Mouse (Mus musculus) mouse embryonic stem cell (cell line): ENCODE measurements at regions not wholly inside any gene's neighbourhood (a gene's known extent, or its start where the extent isn't known, plus 50 kb on each side); places are given as distances from the start of the nearest gene placed in this dataset.

Experiments used
- in situ Hi-C, 2 experiments: fragments of 300-500 bp; cut with MboI; formaldehyde crosslinking; loops; 1 replicate in 1 of 2; 3 replicates in 1 of 2; pipeline ENCODE4 v1.14.3; 2019 to 2020; ENCODE audit warnings: low sequenced_read_pairs in 2 of 2, low pct_unique_long_range_greater_than_20kb in 1 of 2, mixed read lengths in 1 of 2; ENCODE audit not compliant: unreplicated experiment in 1 of 2

GRCm38 (mm10) chr11:111658362-111659309 lies 592.7 kb downstream of the Kcnj2 start:
- in situ Hi-C loops = no loop called here

GRCm38 (mm10) chr11:111663269-111663668 lies 597.3 kb downstream of the Kcnj2 start:
- in situ Hi-C loops = no loop called here

- in situ Hi-C loops = no loop called here
These were observed 600.4 kb downstream of the Kcnj2 start for GRCm38 (mm10) chr11:111666336-111666735.

- in situ Hi-C loops = no loop called here
These were observed 605.9 kb downstream of the Kcnj2 start for GRCm38 (mm10) chr11:111671865-111672264.

GRCm38 (mm10) chr11:111675673-111676072 lies 609.7 kb downstream of the Kcnj2 start:
- in situ Hi-C loops = no loop called here

- in situ Hi-C loops = no loop called here
These were observed 616.4 kb downstream of the Kcnj2 start for GRCm38 (mm10) chr11:111682341-111682740.

- in situ Hi-C loops = no loop called here
These were observed 617.9 kb downstream of the Kcnj2 start for GRCm38 (mm10) chr11:111683909-111684308.

- in situ Hi-C loops = no loop called here
These were observed 621.8 kb downstream of the Kcnj2 start for GRCm38 (mm10) chr11:111687769-111688168.

- in situ Hi-C loops = no loop called here
These were observed 622.4 kb downstream of the Kcnj2 start for GRCm38 (mm10) chr11:111688186-111688860.

GRCm38 (mm10) chr11:111689899-111690298 lies 623.9 kb downstream of the Kcnj2 start:
- in situ Hi-C loops = no loop called here

- in situ Hi-C loops = no loop called here
These were observed 625.5 kb downstream of the Kcnj2 start for GRCm38 (mm10) chr11:111691512-111691911.

- in situ Hi-C loops = no loop called here
These were observed 630.7 kb downstream of the Kcnj2 start for GRCm38 (mm10) chr11:111696668-111697067.

GRCm38 (mm10) chr11:111699862-111700261 lies 633.9 kb downstream of the Kcnj2 start:
- in situ Hi-C loops = no loop called here

GRCm38 (mm10) chr11:111706882-111707281 lies 640.9 kb downstream of the Kcnj2 start:
- in situ Hi-C loops = no loop called here

GRCm38 (mm10) chr11:111715401-111715800 lies 649.4 kb downstream of the Kcnj2 start:
- in situ Hi-C loops = no loop called here

- in situ Hi-C loops = no loop called here
These were observed 656.3 kb downstream of the Kcnj2 start for GRCm38 (mm10) chr11:111722276-111722675.

GRCm38 (mm10) chr11:111728148-111728547 lies 662.2 kb downstream of the Kcnj2 start:
- in situ Hi-C loops = no loop called here

GRCm38 (mm10) chr11:111732096-111732495 lies 666.1 kb downstream of the Kcnj2 start:
- in situ Hi-C loops = no loop called here

- in situ Hi-C loops = no loop called here
These were observed 669.5 kb downstream of the Kcnj2 start for GRCm38 (mm10) chr11:111735446-111735845.

- in situ Hi-C loops = no loop called here
These were observed 670.0 kb downstream of the Kcnj2 start for GRCm38 (mm10) chr11:111735961-111736360.
